Mouse (Mus musculus) MEL (cell line): ENCODE measurements around the gene Kcmf1.

ENCODE experiments used
- CTCF ChIP-seq, 3 experiments: IDR thresholded peaks in 2 of 3; conservative IDR thresholded peaks in 1 of 3; 2 replicates each; pipeline ENCODE4 v1.5.1; 2011 to 2012; ENCODE audit warnings: low read length in 3 of 3, low read depth in 2 of 3, mild to moderate bottlenecking in 2 of 3, improper control_type of control experiment in 1 of 3, inconsistent platforms in 1 of 3, mixed read lengths in 1 of 3, moderate library complexity in 1 of 3; ENCODE audit not compliant: control insufficient read depth in 1 of 3, insufficient read depth in 1 of 3, poor library complexity in 1 of 3, severe bottlenecking in 1 of 3
- E2F4 ChIP-seq: IDR thresholded peaks from 2 replicates; pipeline ENCODE4 v1.6.1; 2011; ENCODE audit warnings: low read depth, low read length, improper control_type of control experiment, borderline replicate concordance
- EP300 ChIP-seq, 2 experiments: IDR thresholded peaks; 2 replicates each; pipeline ENCODE4 v1.6.1; 2011; ENCODE audit warnings: improper control_type of control experiment in 2 of 2, low read length in 2 of 2, low read depth in 1 of 2, mild to moderate bottlenecking in 1 of 2
- ETS1 ChIP-seq: IDR thresholded peaks from 2 replicates; pipeline ENCODE4 v1.6.1; 2012; ENCODE audit warnings: low read depth, mild to moderate bottlenecking, inconsistent platforms, low read length, improper control_type of control experiment, moderate library complexity
- GABPA ChIP-seq: IDR thresholded peaks from 2 replicates; pipeline ENCODE4 v1.6.1; 2012; ENCODE audit warnings: low read depth, mild to moderate bottlenecking, inconsistent platforms, low read length, improper control_type of control experiment, moderate library complexity
- GATA1 ChIP-seq: IDR thresholded peaks from 2 replicates; pipeline ENCODE4 v1.6.1; 2011; ENCODE audit warnings: low read depth, low read length, improper control_type of control experiment
- MAZ ChIP-seq: IDR thresholded peaks from 2 replicates; pipeline ENCODE4 v1.6.1; 2012; ENCODE audit warnings: low read depth, mild to moderate bottlenecking, inconsistent platforms, low read length, improper control_type of control experiment
- MYB ChIP-seq: IDR thresholded peaks from 2 replicates; pipeline ENCODE4 v1.6.1; 2011; ENCODE audit warnings: mild to moderate bottlenecking, low read depth, low read length, improper control_type of control experiment
- POLR2A ChIP-seq, 2 experiments: IDR thresholded peaks; 2 replicates each; pipeline ENCODE4 v1.6.1; 2011 to 2012; ENCODE audit warnings: low read length in 2 of 2, mild to moderate bottlenecking in 2 of 2, control low read depth in 1 of 2, improper control_type of control experiment in 1 of 2, low read depth in 1 of 2, moderate library complexity in 1 of 2; ENCODE audit not compliant: control insufficient read depth in 1 of 2, insufficient read depth in 1 of 2, poor library complexity in 1 of 2
- POLR2AphosphoS2 ChIP-seq: IDR thresholded peaks from 2 replicates; pipeline ENCODE4 v1.6.1; 2011; ENCODE audit warnings: low read length, improper control_type of control experiment
- SMC3 ChIP-seq: IDR thresholded peaks from 2 replicates; pipeline ENCODE4 v1.6.1; 2011; ENCODE audit warnings: low read depth, low read length, improper control_type of control experiment
- TBP ChIP-seq: IDR thresholded peaks from 2 replicates; pipeline ENCODE4 v1.8.0; 2011; ENCODE audit warnings: low read depth, low read length, improper control_type of control experiment
- UBTF ChIP-seq: IDR thresholded peaks from 2 replicates; pipeline ENCODE4 v1.6.1; 2012; ENCODE audit warnings: low read depth, mild to moderate bottlenecking, inconsistent platforms, low read length, improper control_type of control experiment, moderate library complexity, borderline replicate concordance; ENCODE audit not compliant: insufficient read depth
- ZNF384 ChIP-seq: IDR thresholded peaks from 2 replicates; pipeline ENCODE4 v1.6.1; 2012; ENCODE audit warnings: low read depth, mild to moderate bottlenecking, inconsistent platforms, low read length, improper control_type of control experiment

DNA sequence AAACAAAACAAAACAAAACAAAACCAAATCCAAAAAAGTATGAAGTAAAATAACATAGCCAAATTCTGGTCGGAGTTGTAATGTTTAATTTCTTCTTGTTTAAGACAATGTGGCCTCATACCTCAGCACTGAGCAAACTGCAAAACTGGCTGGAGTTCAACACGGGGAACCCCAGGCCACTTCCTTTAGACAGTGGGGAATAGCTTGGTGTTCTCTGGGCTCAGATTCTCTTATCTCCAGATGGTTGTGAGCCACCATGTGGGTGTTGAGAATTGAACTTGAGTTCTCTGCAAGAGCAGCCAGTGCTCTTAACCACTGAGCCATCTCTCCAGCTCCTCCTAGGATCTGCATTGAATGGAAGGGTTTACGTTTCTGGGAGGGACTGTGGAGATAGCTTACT is 67.9 kb downstream of the Kcmf1 start:
- TF ChIP-seq POLR2A (IDR thresholded peaks at IDR 0.05; ENCODE audit: control insufficient read depth in 1 of 2, insufficient read depth in 1 of 2, low read depth in 1 of 2, low read length in 2 of 2, poor library complexity in 1 of 2) (no peak), EP300 (IDR thresholded peaks at IDR 0.05; ENCODE audit: low read depth in 1 of 2, low read length in 2 of 2) (no peak), CTCF (IDR thresholded peaks at IDR 0.05 in 2 of 3, conservative IDR thresholded peaks at IDR 0.05 in 1 of 3; ENCODE audit: control insufficient read depth in 1 of 3, insufficient read depth in 1 of 3, low read depth in 2 of 3, low read length in 3 of 3, poor library complexity in 1 of 3, severe bottlenecking in 1 of 3) (no peak), ETS1 (no peak), MAZ (no peak), POLR2AphosphoS2 (no peak), SMC3 (no peak), GABPA (no peak), E2F4 (no peak), MYB (no peak), ZNF384 (no peak), GATA1 (no peak), TBP (no peak), UBTF (no peak)
